Mouse (Mus musculus): ENCODE results near the gene Ybey. TPM values are rescaled to one million over a fixed set of nuclear protein-coding genes. Genes with fewer than 3 reads are reported as not detected.

The Ybey gene
- 2.6 TPM for total RNA-seq (2023)

GRCm38 (mm10) chr10:76468203-76469162 lies at the start of gene Ybey, which contains the start of gene Mcm3ap:
Gene Ybey, minus strand, starts transcription at chr10:76469114.
Gene Mcm3ap, plus strand, starts transcription at chr10:76468927.

GRCm38 (mm10) chr10:76448851-76449250 lies 20.1 kb downstream of the Ybey start, which contains the start of gene 2610028H24Rik:
Gene 2610028H24Rik, plus strand, starts transcription at chr10:76449081.

GRCm38 (mm10) chr10:76442178-76443088 lies 26.5 kb downstream of the Ybey start, which contains the start of gene Pcnt:
Gene Pcnt, minus strand, starts transcription at chr10:76442786.

GRCm38 (mm10) chr10:76440281-76440680 lies 28.6 kb downstream of the Ybey start, which contains the start of gene AC141477.1:
Gene AC141477.1, minus strand, starts transcription at chr10:76440444.

Other genes with a start within 250 kb of the Ybey start
- 12.8 TPM for gene Prmt2, start 231.2 kb downstream of the Ybey start, total RNA-seq (2023)
- not detected for gene S100b, start 215.3 kb downstream of the Ybey start, total RNA-seq (2023)
- gene Dip2a, start 123.8 kb downstream of the Ybey start, total RNA-seq (2023): 7.5 TPM
- gene AC141477.1, start 28.7 kb downstream of the Ybey start, total RNA-seq (2023): 28.9 TPM
- 69.9 TPM for gene Pcnt, start 26.3 kb downstream of the Ybey start, total RNA-seq (2023)
- not detected for gene 2610028H24Rik, start 20.0 kb downstream of the Ybey start, total RNA-seq (2023)
- gene Mcm3ap, start 187 bp downstream of the Ybey start, total RNA-seq (2023): 78.7 TPM
- 33.6 TPM for gene Lss, start 62.5 kb upstream of the Ybey start, total RNA-seq (2023)
- not detected for gene Spatc1l, start 93.2 kb upstream of the Ybey start, total RNA-seq (2023)
- gene Ftcd, start 106.5 kb upstream of the Ybey start, total RNA-seq (2023): not detected
- 1.1 TPM for gene Col6a2, start 154.5 kb upstream of the Ybey start, total RNA-seq (2023)

All from CD4-positive naive resting alpha-beta T cell, adult 57 days (primary cell).